Mouse (Mus musculus) cortical plate, adult 2 months (tissue): ENCODE data around the gene Stard3. TPM values are rescaled to one million over a fixed set of nuclear protein-coding genes. Genes with fewer than 3 reads are reported as not detected.
A peak's percentile ranks its signal among the peaks of the same experiment; 100 is the strongest.

Source experiments
- H3K27ac ChIP-seq: fragments of 200-500 bp; 2 replicates; pipeline ENCODE4 v1.5.1; 2012; ENCODE audit warnings: low read length, control low read depth, inconsistent platforms; ENCODE audit not compliant: insufficient read depth
- H3K4me1 ChIP-seq: fragments of 200-500 bp; 2 replicates; pipeline ENCODE4 v1.6.1; 2011; ENCODE audit warnings: low read length; ENCODE audit not compliant: control insufficient read depth, insufficient read depth
- H3K4me3 ChIP-seq: fragments of 200-500 bp; 2 replicates; pipeline ENCODE4 v1.5.1; 2011; ENCODE audit warnings: mild to moderate bottlenecking, low read length, control low read depth; ENCODE audit not compliant: insufficient read depth
- CTCF ChIP-seq: fragments of 200-500 bp; IDR thresholded peaks from 2 replicates; pipeline ENCODE4 v1.5.1; 2011; ENCODE audit warnings: mild to moderate bottlenecking, control low read depth, low read length; ENCODE audit not compliant: insufficient read depth; ENCODE audit errors: extremely low read depth
- POLR2A ChIP-seq: fragments of 200-500 bp; IDR thresholded peaks from 2 replicates; pipeline ENCODE4 v1.6.1; 2011; ENCODE audit warnings: mild to moderate bottlenecking, low read length, control low read depth; ENCODE audit not compliant: insufficient read depth; ENCODE audit errors: extremely low read depth
- polyA plus RNA-seq: library from polyadenylated mRNA; depleted of rRNA; stranded (reverse); fragments of >200 nt; gene quantifications from 2 replicates; pipeline ENCODE4 v1.2.3, GENCODE M21; 2012

Gene Stard3
- polyA plus RNA-seq, 1 experiment = 70.8 TPM

GRCm38 (mm10) chr11:98342000-98342945 lies 15.9 kb upstream of the Stard3 start:
- Histone ChIP-seq H3K4me3 (peak overlapping the region; percentile 15), H3K27ac (no peak overlapping the region), H3K4me1 (peaks cover 3% of the 10 kb centered on the region; the same call in 1 of the 2 replicates)
- TF ChIP-seq POLR2A (no peak), CTCF (peak; percentile 100)

- TF ChIP-seq POLR2A = no peak
- peak; percentile 76 for TF ChIP-seq CTCF
- no peak overlapping the region for H3K4me3 ChIP-seq
- H3K27ac ChIP-seq = no peak overlapping the region
- H3K4me1 ChIP-seq = peaks cover 5% of the 10 kb centered on the region
Observed at GRCm38 (mm10) chr11:98345253-98345652, 12.9 kb upstream of the Stard3 start.

DNA sequence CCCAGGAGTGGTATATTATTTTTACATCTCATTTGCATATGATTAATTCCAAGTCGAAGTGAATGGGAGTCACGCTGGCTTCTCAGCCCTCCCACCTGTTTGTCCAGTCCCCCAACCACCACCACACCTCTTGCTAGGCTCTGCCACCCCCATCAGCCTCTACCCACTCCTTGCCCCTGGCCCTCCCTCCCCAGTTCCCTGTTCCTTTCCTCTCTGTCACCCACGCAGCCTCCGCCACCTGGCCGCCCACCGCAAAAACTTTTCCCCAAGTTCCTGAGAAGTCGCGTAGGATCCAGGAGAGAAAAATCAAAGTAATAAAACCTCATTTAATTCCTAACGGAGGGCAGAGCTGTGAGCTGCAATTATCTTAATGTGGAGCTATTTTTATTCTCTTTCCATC lies 12.0 kb upstream of the Stard3 start:
- H3K4me1 ChIP-seq = peaks cover 5% of the 10 kb centered on the region
- H3K27ac ChIP-seq = no peak overlapping the region
- TF ChIP-seq POLR2A = no peak
- no peak for TF ChIP-seq CTCF
- no peak overlapping the region for H3K4me3 ChIP-seq

DNA sequence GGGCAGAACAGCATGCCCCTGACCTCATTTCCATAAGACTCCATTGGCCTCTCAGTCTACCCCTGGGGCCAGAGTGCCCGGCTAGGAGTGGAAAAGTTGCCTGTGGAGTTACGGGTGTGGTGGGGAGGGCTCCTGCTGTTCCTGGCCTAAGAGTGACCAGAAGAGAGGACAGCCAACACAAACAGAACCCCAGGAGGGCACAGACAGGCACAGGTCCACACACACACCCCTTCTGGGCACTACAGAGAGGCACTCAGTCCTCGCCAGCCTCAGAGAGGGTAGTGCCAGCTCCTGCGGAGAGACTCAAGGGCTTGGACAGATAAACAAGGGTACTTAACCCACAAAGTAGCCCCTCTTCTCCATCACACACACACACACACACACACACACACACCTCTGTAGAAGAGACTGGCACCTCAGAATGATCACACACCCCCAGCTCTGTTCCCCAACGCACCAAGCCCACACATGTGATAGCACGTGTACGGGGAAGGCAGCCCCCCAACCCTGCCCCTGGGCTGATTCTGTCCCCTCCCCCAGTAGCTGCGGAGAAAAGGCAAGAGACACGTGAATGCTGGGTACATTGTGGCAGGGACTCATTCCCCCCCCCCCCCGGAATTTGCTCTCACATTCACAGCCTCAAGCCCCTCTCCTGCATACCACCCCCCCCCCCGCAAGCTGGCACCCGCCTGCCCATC lies 10.6 kb upstream of the Stard3 start:
- Histone ChIP-seq H3K27ac (peak overlapping the region; percentile 78; the same call in 1 of the 2 replicates), H3K4me3 (peak overlapping the region; percentile 96), H3K4me1 (peaks cover 5% of the 10 kb centered on the region)
- TF ChIP-seq POLR2A (no peak), CTCF (no peak)

DNA sequence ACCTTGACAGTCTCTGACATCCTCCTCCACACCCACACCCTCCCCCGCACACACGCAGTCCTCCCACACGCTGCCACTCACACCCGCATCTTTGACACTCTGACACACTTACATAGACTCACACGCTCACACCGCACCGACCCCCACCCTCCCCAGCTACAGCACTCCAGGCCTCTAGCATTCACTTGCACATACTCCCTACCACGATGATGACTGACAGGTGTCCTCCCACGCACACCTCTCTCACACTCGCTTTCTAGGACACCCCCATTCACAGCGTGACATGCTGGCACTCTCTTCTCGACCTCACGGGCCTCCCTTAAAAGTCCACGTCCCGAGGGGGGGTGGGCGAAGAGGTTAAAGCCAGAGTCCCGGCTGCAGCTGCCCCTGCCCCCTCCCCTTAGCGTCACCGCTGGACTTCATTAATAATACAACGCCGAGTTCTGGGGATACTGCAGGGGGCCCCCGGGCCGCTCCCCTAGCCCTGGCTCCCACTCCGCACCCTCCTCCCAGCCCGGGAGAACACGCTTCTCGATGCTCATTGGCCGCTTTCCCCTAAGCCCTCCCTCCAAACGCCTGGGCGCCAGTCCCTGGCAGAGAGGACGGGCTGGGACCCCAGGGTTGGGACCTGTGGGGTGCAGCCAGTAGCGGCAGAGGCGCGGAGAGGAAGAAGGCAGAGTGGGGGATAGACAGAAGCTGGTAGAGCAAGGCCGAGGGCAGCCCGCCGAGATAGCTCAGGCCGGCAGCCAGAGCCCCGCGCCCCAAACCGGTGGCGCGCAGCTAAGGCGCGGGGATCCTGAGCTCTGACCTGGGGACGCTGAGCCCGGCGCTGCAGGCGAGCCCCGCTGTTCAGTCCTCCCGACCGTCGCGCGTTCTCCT lies 9.8 kb upstream of the Stard3 start, which contains the start of gene Ppp1r1b:
Ppp1r1b (plus strand) TSS at position 322 of the 879 bp plus-strand sequence.
- no peak for TF ChIP-seq POLR2A
- TF ChIP-seq CTCF = no peak
- Histone ChIP-seq H3K4me3 (peak within 1 kb of the TSS; percentile 96), H3K4me1 (peaks cover 5% of the 10 kb centered on the region; the same call in 1 of the 2 replicates), H3K27ac (peak within 1 kb of the TSS; percentile 78)

- Histone ChIP-seq H3K27ac (0 out of 2 replicates have a peak overlapping the region, but pooled peaks have one; percentile 47), H3K4me3 (peak overlapping the region; percentile 96), H3K4me1 (peaks cover 5% of the 10 kb centered on the region; the same call in 1 of the 2 replicates)
- TF ChIP-seq POLR2A (no peak), CTCF (no peak)
Observed at GRCm38 (mm10) chr11:98349308-98349707, 8.9 kb upstream of the Stard3 start.

GRCm38 (mm10) chr11:98352272-98352990 lies 5.7 kb upstream of the Stard3 start:
- TF ChIP-seq CTCF = no peak
- no peak for TF ChIP-seq POLR2A
- Histone ChIP-seq H3K27ac (no peak overlapping the region), H3K4me1 (peaks cover 3% of the 10 kb centered on the region; the same call in 1 of the 2 replicates), H3K4me3 (no peak overlapping the region)

- Histone ChIP-seq H3K4me1 (peaks cover 3% of the 10 kb centered on the region; the same call in 1 of the 2 replicates), H3K4me3 (no peak overlapping the region), H3K27ac (peak overlapping the region; percentile 72)
- no peak for TF ChIP-seq POLR2A
- no peak for TF ChIP-seq CTCF
Observed at GRCm38 (mm10) chr11:98353651-98354211, 4.4 kb upstream of the Stard3 start.
